ENCODE assay signal across 19 mouse cellular contexts in the genomic region with DNA sequence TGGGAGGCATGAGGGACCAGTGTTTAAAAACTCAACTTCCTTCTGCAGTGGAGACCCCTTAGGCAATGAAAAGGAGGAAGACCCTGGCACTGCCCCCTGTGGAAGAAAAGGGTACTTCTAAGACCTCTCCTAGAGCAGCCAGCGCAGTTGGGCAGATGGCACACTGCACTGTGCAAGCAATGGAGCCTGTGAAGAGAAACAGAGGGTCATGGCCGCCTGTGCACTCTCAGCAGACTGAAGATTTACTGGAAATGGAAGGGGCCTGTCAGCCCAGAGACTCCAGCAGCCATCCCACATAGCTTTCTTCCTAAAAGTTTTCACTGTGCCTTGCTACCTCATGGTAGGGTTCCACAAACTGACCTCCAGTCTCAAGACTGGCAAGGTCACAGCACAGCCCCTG.
DNase-seq lines count a peak whose midpoint lies in the region; ATAC-seq and TF ChIP-seq lines count a peak whose summit lies in the region.
"Had no signal": no experiment of that assay in that cellular context is flagged by ENCODE, and none has a peak within 500 bp of the region (broad histone marks: within the 10 kb centered on the region; RNA-seq: fewer than 3 reads in every experiment).

No protein-coding gene starts in this region.

- H3K4me3 ChIP-seq in forebrain, postnatal 0 days (ENCODE audit: low read depth, low read length), result no peak overlapping the region
- H3K4me3 ChIP-seq in forebrain, embryonic 12.5 days (replicated peaks), result no peak overlapping the region
- no peak overlapping the region for H3K4me3 ChIP-seq in lung, postnatal 0 days (ENCODE audit: low read depth, low read length)
- H3K4me3 ChIP-seq: embryonic facial prominence, embryonic 12.5 days; forebrain, embryonic 13.5 days; heart, embryonic 15.5 days; hindbrain, embryonic 15.5 days had no signal

- H3K27me3 ChIP-seq in forebrain, postnatal 0 days (ENCODE audit: insufficient read depth, low read length), result no peaks in the 10 kb centered on the region
- H3K27me3 ChIP-seq in forebrain, embryonic 12.5 days, result no peaks in the 10 kb centered on the region
- no peaks in the 10 kb centered on the region for H3K27me3 ChIP-seq in lung, postnatal 0 days (replicated peaks; ENCODE audit: insufficient read depth, low read length)
- H3K27me3 ChIP-seq: embryonic facial prominence, embryonic 12.5 days; forebrain, embryonic 13.5 days; heart, embryonic 15.5 days; hindbrain, embryonic 15.5 days had no signal

- peak; percentile 55; the same call in 1 of the 2 replicates for ATAC-seq in forebrain, postnatal 0 days
- no peak for ATAC-seq in forebrain, embryonic 12.5 days (ENCODE audit: low FRiP score)
- no peak for ATAC-seq in lung, postnatal 0 days
- ATAC-seq: forebrain, embryonic 13.5 days had no signal

- H3K9ac ChIP-seq in forebrain, postnatal 0 days, result no peak overlapping the region
- no peak overlapping the region for H3K9ac ChIP-seq in forebrain, embryonic 12.5 days
- H3K9ac ChIP-seq in lung, postnatal 0 days (replicated peaks; ENCODE audit: low read depth), result no peak overlapping the region
- H3K9ac ChIP-seq: embryonic facial prominence, embryonic 12.5 days; forebrain, embryonic 13.5 days; heart, embryonic 15.5 days; hindbrain, embryonic 15.5 days had no signal

- H3K36me3 ChIP-seq in forebrain, postnatal 0 days (ENCODE audit: insufficient read depth), result no peaks in the 10 kb centered on the region
- no peaks in the 10 kb centered on the region for H3K36me3 ChIP-seq in forebrain, embryonic 12.5 days (replicated peaks)
- H3K36me3 ChIP-seq in lung, postnatal 0 days (ENCODE audit: insufficient read depth, low read length), result no peaks in the 10 kb centered on the region
- H3K36me3 ChIP-seq: embryonic facial prominence, embryonic 12.5 days; heart, embryonic 15.5 days; hindbrain, embryonic 15.5 days had no signal

- H3K9me3 ChIP-seq in forebrain, postnatal 0 days (ENCODE audit: low read length), result no peaks in the 10 kb centered on the region
- no peaks in the 10 kb centered on the region for H3K9me3 ChIP-seq in forebrain, embryonic 12.5 days
- H3K9me3 ChIP-seq in lung, postnatal 0 days (ENCODE audit: low read length), result no peaks in the 10 kb centered on the region
- H3K9me3 ChIP-seq: embryonic facial prominence, embryonic 12.5 days; forebrain, embryonic 13.5 days; heart, embryonic 15.5 days; hindbrain, embryonic 15.5 days had no signal

- H3K4me2 ChIP-seq in forebrain, postnatal 0 days (ENCODE audit: low read depth), result no peak overlapping the region
- no peak overlapping the region for H3K4me2 ChIP-seq in forebrain, embryonic 12.5 days
- H3K4me2 ChIP-seq in lung, postnatal 0 days (replicated peaks; ENCODE audit: low read depth, low read length), result no peak overlapping the region
- H3K4me2 ChIP-seq: embryonic facial prominence, embryonic 12.5 days; forebrain, embryonic 13.5 days; heart, embryonic 11.5 days; heart, embryonic 15.5 days; hindbrain, embryonic 15.5 days had no signal

- DNase-seq in forebrain, postnatal 0 days, result no peak
- no peak for DNase-seq in lung, postnatal 0 days (ENCODE audit: low spot score)
- no peak for DNase-seq in lung, postnatal 14 days
- DNase-seq in ES-CJ7 (ENCODE audit: low read depth, low spot score), result peak; percentile 14
- DNase-seq in retina, postnatal 1 day, result peak; percentile 21
- DNase-seq in adrenal gland, adult 2 months, result no peak
- DNase-seq: adrenal gland, postnatal 14 days; cerebellum, adult 11-12 months; cerebellum, adult 9-10 months; cerebellum, postnatal 25 days; gastrocnemius, postnatal 36 days; heart, adult 18-20 months; heart, postnatal 14 days had no signal

- H3K4me1 ChIP-seq in forebrain, postnatal 0 days (ENCODE audit: insufficient read depth), result no peaks in the 10 kb centered on the region
- no peaks in the 10 kb centered on the region for H3K4me1 ChIP-seq in forebrain, embryonic 12.5 days
- no peaks in the 10 kb centered on the region for H3K4me1 ChIP-seq in lung, postnatal 0 days (ENCODE audit: insufficient read depth, low read depth, low read length)
- H3K4me1 ChIP-seq: embryonic facial prominence, embryonic 12.5 days; forebrain, embryonic 13.5 days; heart, embryonic 15.5 days; hindbrain, embryonic 15.5 days had no signal

- H3K27ac ChIP-seq in forebrain, postnatal 0 days (ENCODE audit: low read depth, low read length), result no peak overlapping the region
- no peak overlapping the region for H3K27ac ChIP-seq in forebrain, embryonic 12.5 days
- H3K27ac ChIP-seq in lung, postnatal 0 days (ENCODE audit: low read length), result no peak overlapping the region
- H3K27ac ChIP-seq: embryonic facial prominence, embryonic 12.5 days; forebrain, embryonic 13.5 days; heart, embryonic 15.5 days; hindbrain, embryonic 15.5 days had no signal

- 65% methylated on average over 2 of the region's 2 CpGs for WGBS in forebrain, postnatal 0 days
- WGBS in forebrain, embryonic 12.5 days, result 76% methylated on average over 2 of the region's 2 CpGs
- 59% methylated on average over 2 of the region's 2 CpGs for WGBS in lung, postnatal 0 days

- 0 out of 2 replicates have a peak, but pooled peaks have one; percentile 24 for TF ChIP-seq CTCF in forebrain, postnatal 0 days (IDR thresholded peaks at IDR 0.05; ENCODE audit: low read depth)
- peak; percentile 18; the same call in 1 of the 2 replicates for TF ChIP-seq CTCF in lung, postnatal 0 days (IDR thresholded peaks at IDR 0.05)

- no peak for TF ChIP-seq EP300 in lung, postnatal 0 days (IDR thresholded peaks at IDR 0.05)

Comparison
In these comparisons a context has a peak if more than half of its experiments do, and no peak if none do; other contexts are left out.
1. DNase-seq: peak in ES-CJ7 (single experiment) and retina, postnatal 1 day (single experiment); none in forebrain, postnatal 0 days (single experiment), lung, postnatal 0 days (single experiment), lung, postnatal 14 days (single experiment) and adrenal gland, adult 2 months (single experiment).